Mouse (Mus musculus) neural tube, embryonic 11.5 days (tissue): Measurements from ENCODE around the gene Ranbp9. TPM values are rescaled to one million over a fixed set of nuclear protein-coding genes. Genes with fewer than 3 reads are reported as not detected.

Experiments
- ATAC-seq: fragments of 200-750 bp; cut with Nextera tagmentation; 2 replicates; pipeline ENCODE4 v1.8.0; 2017; ENCODE audit warnings: moderate number of reproducible peaks, mild to moderate bottlenecking, moderate TSS enrichment, moderate library complexity; ENCODE audit not compliant: insufficient read depth, low FRiP score, low TSS enrichment
- DNase-seq: peaks from one replicate; pipeline ENCODE4 v3.0.0-alpha.2; 2015; ENCODE audit warnings: low spot score
- H3K27ac ChIP-seq: fragments of 300-500 bp; sonication (generic); 2 replicates; pipeline ENCODE4 v1.5.1; 2014; ENCODE audit warnings: low read depth, mild to moderate bottlenecking, low read length
- H3K27me3 ChIP-seq: fragments of 300-500 bp; sonication (generic); 2 replicates; pipeline ENCODE4 v1.6.1; 2014; ENCODE audit warnings: mild to moderate bottlenecking, low read length, mixed read lengths; ENCODE audit not compliant: control insufficient read depth, insufficient read depth
- H3K36me3 ChIP-seq: fragments of 300-500 bp; sonication (generic); 2 replicates; pipeline ENCODE4 v1.6.1; 2014; ENCODE audit warnings: mild to moderate bottlenecking, low read length, moderate library complexity, mixed read lengths; ENCODE audit not compliant: control insufficient read depth, insufficient read depth
- H3K4me1 ChIP-seq: fragments of 300-500 bp; sonication (generic); 2 replicates; pipeline ENCODE4 v1.6.1; 2014; ENCODE audit warnings: low read length, mixed read lengths; ENCODE audit not compliant: control insufficient read depth, insufficient read depth
- H3K4me2 ChIP-seq: fragments of 300-500 bp; sonication (generic); 2 replicates; pipeline ENCODE4 v1.6.1; 2014; ENCODE audit warnings: low read depth, mild to moderate bottlenecking, moderate library complexity
- H3K4me3 ChIP-seq: fragments of 300-500 bp; sonication (generic); 2 replicates; pipeline ENCODE4 v1.5.1; 2014; ENCODE audit warnings: low read depth, low read length
- H3K9ac ChIP-seq: fragments of 300-500 bp; sonication (generic); 2 replicates; pipeline ENCODE4 v1.6.1; 2014; ENCODE audit warnings: mild to moderate bottlenecking, low read length
- H3K9me3 ChIP-seq: fragments of 300-500 bp; sonication (generic); 2 replicates; pipeline ENCODE4 v1.6.1; 2016; ENCODE audit warnings: low read length; ENCODE audit not compliant: control insufficient read depth
- WGBS: fragments of 180-500 bp; shearing (Covaris S2); extraction: QIAGEN DNeasy Blood & Tissue Kit; methylation state at CpG from one replicate; pipeline ENCODE4 v1.1.7; 2014; 5-methylcytosine and 5-hydroxymethylcytosine counted together
- polyA plus RNA-seq: library from polyadenylated mRNA; unstranded; fragments of >200 nt; fragmentation: Nextera tagmentation; extraction: Ambion mirVana; gene quantifications from 2 replicates; pipeline ENCODE4 v1.2.1, GENCODE M21; 2014

The Ranbp9 gene
- polyA plus RNA-seq, 1 experiment from 2014 or later = 10.9 TPM

GRCm38 (mm10) chr13:43415249-43415648, 65.8 kb downstream of the Ranbp9 start:
- Histone ChIP-seq H3K27ac (no peak overlapping the region), H3K9ac (no peak overlapping the region), H3K4me2 (no peak overlapping the region), H3K9me3 (no peaks in the 10 kb centered on the region), H3K4me1 (no peaks in the 10 kb centered on the region), H3K36me3 (peaks cover 3% of the 10 kb centered on the region), H3K4me3 (no peak overlapping the region), H3K27me3 (no peaks in the 10 kb centered on the region)
- 94% methylated on average over 1 of the region's 1 CpGs for WGBS
- DNase-seq (no peak), ATAC-seq (no peak)

GRCm38 (mm10) chr13:43413611-43414010, 67.5 kb downstream of the Ranbp9 start:
- no peak overlapping the region for H3K4me2 ChIP-seq
- no peak for ATAC-seq
- peaks cover 3% of the 10 kb centered on the region for H3K36me3 ChIP-seq
- WGBS = 91% methylated on average over 2 of the region's 2 CpGs
- no peaks in the 10 kb centered on the region for H3K27me3 ChIP-seq
- no peaks in the 10 kb centered on the region for H3K4me1 ChIP-seq
- no peak for DNase-seq
- no peak overlapping the region for H3K4me3 ChIP-seq
- H3K27ac ChIP-seq = no peak overlapping the region
- H3K9ac ChIP-seq = no peak overlapping the region
- no peaks in the 10 kb centered on the region for H3K9me3 ChIP-seq

- Histone ChIP-seq H3K27ac (no peak overlapping the region), H3K9ac (no peak overlapping the region), H3K27me3 (no peaks in the 10 kb centered on the region), H3K4me1 (no peaks in the 10 kb centered on the region), H3K9me3 (no peaks in the 10 kb centered on the region), H3K4me2 (no peak overlapping the region), H3K4me3 (no peak overlapping the region), H3K36me3 (peaks cover 3% of the 10 kb centered on the region)
- no peak for ATAC-seq
- 91% methylated on average over 7 of the region's 7 CpGs for WGBS
- no peak for DNase-seq
Measured at GRCm38 (mm10) chr13:43412311-43412710, 68.8 kb downstream of the Ranbp9 start.

GRCm38 (mm10) chr13:43399576-43399975, 81.5 kb downstream of the Ranbp9 start:
- H3K4me1 ChIP-seq = no peaks in the 10 kb centered on the region
- H3K9me3 ChIP-seq = no peaks in the 10 kb centered on the region
- H3K4me3 ChIP-seq = no peak overlapping the region
- H3K27me3 ChIP-seq = no peaks in the 10 kb centered on the region
- DNase-seq (no peak), ATAC-seq (no peak)
- H3K27ac ChIP-seq = no peak overlapping the region
- no peak overlapping the region for H3K9ac ChIP-seq
- WGBS = 87% methylated on average over 5 of the region's 5 CpGs
- peak overlapping the region; percentile 71; the same call in 1 of the 2 replicates for H3K4me2 ChIP-seq
- H3K36me3 ChIP-seq = peaks cover 4% of the 10 kb centered on the region; the same call in 1 of the 2 replicates

GRCm38 (mm10) chr13:43398297-43399080, 82.6 kb downstream of the Ranbp9 start, which contains the start of gene Nol7:
Nol7 (plus strand) TSS chr13:43398390.
- Histone ChIP-seq H3K4me1 (no peaks in the 10 kb centered on the region), H3K4me2 (peak within 1 kb of the TSS; percentile 71), H3K9me3 (no peaks in the 10 kb centered on the region), H3K4me3 (peak within 1 kb of the TSS; percentile 63), H3K27ac (peak within 1 kb of the TSS; percentile 79), H3K27me3 (no peaks in the 10 kb centered on the region), H3K36me3 (peaks cover 4% of the 10 kb centered on the region; the same call in 1 of the 2 replicates), H3K9ac (peak within 1 kb of the TSS; percentile 71)
- DNase-seq (peak; percentile 94), ATAC-seq (peak; percentile 92)
- WGBS = 1% methylated on average over 71 of the region's 72 CpGs

- Histone ChIP-seq H3K4me1 (no peaks in the 10 kb centered on the region), H3K9me3 (no peaks in the 10 kb centered on the region), H3K4me3 (peak overlapping the region; percentile 63), H3K36me3 (peaks cover 4% of the 10 kb centered on the region; the same call in 1 of the 2 replicates), H3K27me3 (no peaks in the 10 kb centered on the region), H3K4me2 (no peak overlapping the region; the same call in 1 of the 2 replicates), H3K9ac (peak overlapping the region; percentile 71; the same call in 1 of the 2 replicates), H3K27ac (no peak overlapping the region)
- 45% methylated on average over 15 of the region's 17 CpGs for WGBS
- DNase-seq (no peak), ATAC-seq (peak; percentile 65)
Measured at GRCm38 (mm10) chr13:43397700-43398296, 83.3 kb downstream of the Ranbp9 start.

GRCm38 (mm10) chr13:43385321-43385720, 95.8 kb downstream of the Ranbp9 start:
- ATAC-seq = no peak
- WGBS = 97% methylated on average over 10 of the region's 10 CpGs

GRCm38 (mm10) chr13:43379989-43380388, 101.1 kb downstream of the Ranbp9 start:
- WGBS = 92% methylated on average over 3 of the region's 3 CpGs
- no peaks in the 10 kb centered on the region for H3K4me1 ChIP-seq
- no peaks in the 10 kb centered on the region for H3K9me3 ChIP-seq
- no peak for ATAC-seq
- H3K9ac ChIP-seq = no peak overlapping the region
- H3K36me3 ChIP-seq = no peaks in the 10 kb centered on the region
- no peak overlapping the region for H3K27ac ChIP-seq
- H3K27me3 ChIP-seq = no peaks in the 10 kb centered on the region
- no peak overlapping the region for H3K4me2 ChIP-seq
- no peak overlapping the region for H3K4me3 ChIP-seq
- DNase-seq = no peak

More at GRCm38 (mm10) chr13:43385321-43385720, 95.8 kb downstream of the Ranbp9 start:
- H3K9me3 ChIP-seq = no peaks in the 10 kb centered on the region
- DNase-seq = no peak
- no peaks in the 10 kb centered on the region for H3K4me1 ChIP-seq
- H3K36me3 ChIP-seq = no peaks in the 10 kb centered on the region
- no peak overlapping the region for H3K4me3 ChIP-seq
- H3K27me3 ChIP-seq = no peaks in the 10 kb centered on the region
- H3K4me2 ChIP-seq = no peak overlapping the region
- H3K27ac ChIP-seq = no peak overlapping the region
- H3K9ac ChIP-seq = no peak overlapping the region
